In genomic region chr2:170268080-170268479, GRCm38 (mm10) we compare ENCODE assay signal across 10 mouse cellular contexts.
DNase-seq lines count a peak whose midpoint lies in the region; ATAC-seq and TF ChIP-seq lines count a peak whose summit lies in the region.
"Had no signal": no experiment of that assay in that cellular context is flagged by ENCODE, and none has a peak within 500 bp of the region (broad histone marks: within the 10 kb centered on the region; RNA-seq: fewer than 3 reads in every experiment).

No protein-coding gene starts in this region.

- 36% methylated on average over 8 of the region's 8 CpGs for WGBS in kidney, adult 2 months
- 33% methylated on average over 8 of the region's 8 CpGs for WGBS in heart, postnatal 0 days

- peaks cover 5% of the 10 kb centered on the region; the same call in 1 of the 2 replicates for H3K9me3 ChIP-seq in heart, postnatal 0 days (replicated peaks; ENCODE audit: control insufficient read depth, low read length)
- H3K9me3 ChIP-seq: limb, embryonic 15.5 days had no signal

- no peak for TF ChIP-seq CTCF in kidney, adult 2 months (conservative IDR thresholded peaks at IDR 0.05; ENCODE audit: insufficient read depth, insufficient read length, low read depth, low read length)
- TF ChIP-seq CTCF in heart, postnatal 0 days (IDR thresholded peaks at IDR 0.05; ENCODE audit: low read depth), result no peak

- no peak for TF ChIP-seq POLR2A in kidney, adult 2 months (IDR thresholded peaks at IDR 0.05; ENCODE audit: low read depth, low read length)

- no peaks in the 10 kb centered on the region for H3K36me3 ChIP-seq in kidney, adult 2 months (ENCODE audit: control insufficient read depth, insufficient read depth, low read length)
- no peaks in the 10 kb centered on the region for H3K36me3 ChIP-seq in heart, postnatal 0 days (replicated peaks; ENCODE audit: control insufficient read depth, insufficient read depth, low read length)
- H3K36me3 ChIP-seq: limb, embryonic 15.5 days had no signal

- H3K27me3 ChIP-seq in kidney, adult 2 months (replicated peaks; ENCODE audit: control insufficient read depth, insufficient read depth, low read length), result 0 out of 2 replicates have a peak, but pooled peaks cover 1% of the 10 kb centered on the region
- H3K27me3 ChIP-seq in heart, postnatal 0 days (ENCODE audit: control insufficient read depth, insufficient read depth, low read length), result no peaks in the 10 kb centered on the region
- H3K27me3 ChIP-seq: limb, embryonic 15.5 days had no signal

- peaks cover 3% of the 10 kb centered on the region; the same call in 1 of the 2 replicates for H3K4me1 ChIP-seq in kidney, adult 2 months (ENCODE audit: control insufficient read depth, insufficient read depth, low read length)
- H3K4me1 ChIP-seq in heart, postnatal 0 days (ENCODE audit: control insufficient read depth, insufficient read depth), result 0 out of 2 replicates have a peak, but pooled peaks cover 7% of the 10 kb centered on the region

- ATAC-seq in heart, postnatal 0 days (ENCODE audit: insufficient read depth, low read depth), result 0 out of 2 replicates have a peak, but pooled peaks have one; percentile 27
- ATAC-seq: CD4-positive, CD25-positive, alpha-beta regulatory T cell, adult 4 months had no signal

- H3K4me2 ChIP-seq in heart, postnatal 0 days (ENCODE audit: low read depth, low read length), result peak overlapping the region; percentile 20; the same call in 1 of the 2 replicates
- H3K4me2 ChIP-seq: limb, embryonic 15.5 days had no signal

- no peak overlapping the region for H3K4me3 ChIP-seq in kidney, adult 2 months (ENCODE audit: insufficient read depth, low read depth, low read length)
- H3K4me3 ChIP-seq in heart, postnatal 0 days (ENCODE audit: low read depth, low read length), result no peak overlapping the region
- H3K4me3 ChIP-seq: limb, embryonic 15.5 days had no signal

- no peak for TF ChIP-seq EP300 in heart, postnatal 0 days (IDR thresholded peaks at IDR 0.05; ENCODE audit: low read depth)

- no peak overlapping the region for H3K27ac ChIP-seq in kidney, adult 2 months (ENCODE audit: insufficient read depth, low read depth, low read length)
- H3K27ac ChIP-seq in heart, postnatal 0 days (ENCODE audit: low read depth), result peak overlapping the region; percentile 73

- no peak overlapping the region for H3K9ac ChIP-seq in heart, postnatal 0 days (replicated peaks; ENCODE audit: low read depth, low read length)
- H3K9ac ChIP-seq: limb, embryonic 15.5 days had no signal

- DNase-seq in kidney, adult 2 months, result peak; percentile 13
- DNase-seq in kidney, postnatal 36 days, result no peak
- DNase-seq in Muller cell, postnatal 12 days (ENCODE audit: inconsistent ontology term), result peak; percentile 55
- peak; percentile 26 for DNase-seq in heart, postnatal 0 days (ENCODE audit: low spot score)
- DNase-seq in lung, postnatal 14 days, result peak; percentile 43
- DNase-seq in thymus, postnatal 10 days (ENCODE audit: low spot score in 2 of 2), result no peak
- no peak for DNase-seq in urinary bladder, adult 2 months (ENCODE audit: low spot score)
- DNase-seq in cerebellum, adult 9-11 months, result no peak

Comparison
In these comparisons a context has a peak if more than half of its experiments do, and no peak if none do; other contexts are left out.
1. DNase-seq: peak in kidney, adult 2 months (single experiment), Muller cell, postnatal 12 days (single experiment), heart, postnatal 0 days (single experiment) and lung, postnatal 14 days (single experiment); none in kidney, postnatal 36 days (0 of 2), thymus, postnatal 10 days (0 of 2), urinary bladder, adult 2 months (single experiment) and cerebellum, adult 9-11 months (single experiment).